Mouse (Mus musculus) heart, postnatal 0 days (tissue): ENCODE results near the gene Atxn2l.
A peak's percentile ranks its signal among the peaks of the same experiment; 100 is the strongest.

Experiments
- CTCF ChIP-seq: IDR thresholded peaks from 2 replicates; pipeline ENCODE4 v1.5.1; 2016; ENCODE audit warnings: antibody characterized with exemption, control low read depth, low read depth
- EP300 ChIP-seq: IDR thresholded peaks from 2 replicates; pipeline ENCODE4 v1.6.1; 2016; ENCODE audit warnings: antibody characterized with exemption, low read depth

GRCm38 (mm10) chr7:126474993-126475581 lies 28.1 kb downstream of the Atxn2l start, which contains the start of gene Sh2b1:
- TF ChIP-seq CTCF (peak; percentile 27), EP300 (peak; percentile 71; the same call in 1 of the 2 replicates)
